Mouse (Mus musculus): ENCODE measurements around the gene Glmp.
"Not testable (repeated sequence)": the region's sequence is repeated elsewhere in the genome, so short reads cannot be mapped to it uniquely, and the experiment has no call there.

Gene Glmp

GRCm38 (mm10) chr3:88336058-88337013 is 11.5 kb downstream of the Glmp start, which contains the start of the genes Tmem79 and Smg5:
Tmem79 (minus strand) TSS chr3:88336148.
Smg5 (plus strand) TSS chr3:88336260.
- peak; percentile 92 for DNase-seq

DNA sequence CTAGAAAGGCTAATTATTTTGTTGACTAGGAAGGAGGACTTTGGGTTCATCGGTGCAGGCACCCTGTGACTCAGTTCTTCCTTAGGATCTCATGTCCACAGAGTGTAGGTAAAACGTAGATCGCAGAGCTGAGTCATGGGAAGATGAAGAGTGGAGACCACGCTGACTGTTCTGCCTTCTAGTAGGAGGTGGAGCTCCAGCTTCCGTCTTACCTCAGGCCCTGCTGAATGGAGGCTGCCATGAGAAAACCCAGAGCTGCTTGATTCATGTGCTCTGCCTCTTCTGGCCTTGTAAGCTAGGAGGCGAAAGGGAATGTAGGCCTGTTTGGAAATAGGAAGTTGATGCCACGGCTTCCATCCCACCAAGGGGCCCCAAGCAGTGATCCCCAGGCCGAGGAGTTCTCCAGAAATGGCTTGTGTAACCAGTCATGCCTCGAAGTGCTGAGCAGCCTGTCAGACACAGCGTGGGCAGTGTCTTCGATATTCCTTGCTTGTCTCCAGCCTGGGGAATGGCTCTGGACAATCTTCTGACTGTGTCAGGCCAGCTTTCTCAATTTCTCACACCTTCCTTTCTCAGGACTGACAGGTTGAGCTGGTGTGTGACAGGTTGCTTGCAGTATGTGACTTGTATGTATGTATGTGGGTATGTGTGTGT is 12.7 kb downstream of the Glmp start:
- DNase-seq: no peak

- no peak for DNase-seq
These were observed 13.5 kb downstream of the Glmp start for GRCm38 (mm10) chr3:88338316-88338715.

DNA sequence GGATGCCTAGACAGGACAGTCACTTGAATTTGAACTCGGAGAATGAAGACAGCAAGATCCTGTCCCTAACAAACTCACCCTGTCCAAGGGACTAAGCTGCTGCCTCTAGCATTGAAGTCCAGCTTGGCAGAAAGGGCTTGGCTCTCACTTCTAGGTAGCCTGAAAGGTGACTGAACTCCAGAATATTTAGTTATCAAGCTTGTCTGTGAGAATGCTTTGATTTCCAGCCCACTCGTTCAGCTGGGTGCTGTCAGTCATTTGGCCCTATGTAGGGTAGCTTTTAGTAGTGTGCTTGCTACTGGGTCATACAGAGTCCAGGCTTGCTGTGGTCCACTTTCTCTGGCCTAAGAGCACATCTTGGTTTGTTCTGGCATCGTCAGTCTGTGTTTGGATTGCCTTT is 14.2 kb downstream of the Glmp start:
- DNase-seq: no peak

- DNase-seq: no peak
These were observed 25.9 kb downstream of the Glmp start for GRCm38 (mm10) chr3:88350732-88351131.

DNA sequence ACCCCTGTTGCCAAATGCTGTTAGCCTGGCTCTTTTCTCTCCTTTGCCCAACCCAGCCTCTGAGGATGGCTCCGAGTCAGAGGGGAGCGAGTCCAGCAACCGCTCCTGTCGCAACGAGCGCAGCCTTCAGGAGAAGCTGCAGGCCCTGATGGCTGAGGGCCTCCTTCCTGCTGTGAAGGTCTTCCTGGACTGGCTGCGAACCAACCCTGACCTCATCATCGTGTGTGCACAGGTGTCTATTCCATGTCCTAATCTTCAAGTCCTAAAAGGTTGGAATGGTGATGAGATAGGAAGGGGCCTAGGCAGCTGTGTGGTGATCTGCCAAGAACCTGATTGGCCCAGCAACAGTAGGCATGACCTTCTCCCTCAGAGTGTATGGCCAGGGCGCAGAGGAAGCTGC is 28.1 kb downstream of the Glmp start:
- no peak for DNase-seq

- no peak for DNase-seq
These were observed 29.8 kb downstream of the Glmp start for GRCm38 (mm10) chr3:88354396-88355165.

DNA sequence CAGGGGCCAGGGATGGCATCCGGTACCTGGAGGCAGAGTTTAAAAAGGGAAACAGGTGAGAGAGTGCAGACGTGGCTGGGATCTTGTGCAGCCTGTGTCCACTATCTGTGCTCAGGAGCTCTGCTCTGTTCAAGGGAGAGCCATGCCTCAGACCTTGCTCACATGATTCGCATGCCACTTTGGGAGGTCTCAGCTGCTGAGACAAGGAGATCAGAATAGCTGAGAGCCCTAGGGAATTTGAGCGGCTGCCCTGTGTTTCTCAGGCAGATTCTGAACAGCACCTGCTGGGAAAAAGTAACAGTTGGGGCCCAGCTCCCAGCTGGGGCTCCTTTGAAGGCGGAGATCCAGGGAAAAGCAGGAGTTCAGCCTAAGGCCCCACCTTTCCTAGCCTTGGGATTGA is 34.8 kb downstream of the Glmp start:
- DNase-seq: no peak

- no peak for DNase-seq
These were observed 35.2 kb downstream of the Glmp start for GRCm38 (mm10) chr3:88359989-88360388.

DNA sequence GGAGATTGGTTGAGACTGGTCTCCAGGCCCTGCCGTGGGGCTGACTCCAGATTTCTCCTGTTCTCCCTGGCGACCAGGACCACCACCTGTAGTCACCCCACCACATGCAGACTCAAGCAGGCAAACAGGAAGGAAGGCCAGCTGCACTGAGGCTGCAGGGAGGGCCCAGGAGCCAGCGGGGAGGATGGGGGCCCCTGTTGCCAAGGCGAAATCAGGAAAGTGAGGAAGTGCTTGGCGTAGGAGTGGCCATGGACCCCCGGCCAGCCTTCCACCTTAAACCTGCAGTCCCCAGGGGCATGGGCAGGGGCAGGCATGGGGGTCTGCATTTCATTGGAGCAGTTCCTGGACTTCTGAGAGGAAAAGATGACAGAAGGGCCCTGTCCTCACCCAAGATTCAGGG is 36.3 kb downstream of the Glmp start:
- DNase-seq: no peak

- DNase-seq: no peak
These were observed 36.9 kb downstream of the Glmp start for GRCm38 (mm10) chr3:88361612-88362313.

DNA sequence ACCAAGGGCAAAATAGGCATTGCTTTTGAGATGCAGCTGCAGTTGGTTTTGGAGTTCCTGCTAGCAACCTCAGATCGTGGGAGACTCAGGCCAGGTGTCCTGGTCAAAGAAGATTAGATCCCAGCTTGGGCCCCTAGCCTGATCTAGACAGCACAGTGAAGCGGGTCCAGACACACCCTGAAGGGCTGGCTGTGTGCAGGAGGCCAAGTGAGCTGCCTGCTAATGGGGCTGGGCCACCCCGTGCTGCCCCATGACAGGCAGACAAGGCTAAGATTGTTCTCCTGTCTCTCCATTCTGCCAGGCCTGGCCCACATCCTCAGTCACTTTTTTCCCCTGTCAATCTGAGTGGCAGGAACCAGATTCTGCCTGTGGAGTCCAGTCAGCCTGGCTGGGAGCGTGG is 38.9 kb downstream of the Glmp start:
- DNase-seq: no peak

GRCm38 (mm10) chr3:88364337-88364736 is 39.5 kb downstream of the Glmp start, which contains the start of gene Paqr6:
Paqr6 (plus strand) TSS chr3:88364584.
- DNase-seq: peak; percentile 56

GRCm38 (mm10) chr3:88365705-88366361 is 41.0 kb downstream of the Glmp start:
- DNase-seq: no peak

GRCm38 (mm10) chr3:88366830-88367428 is 42.1 kb downstream of the Glmp start:
- peak; percentile 37 for DNase-seq

DNA sequence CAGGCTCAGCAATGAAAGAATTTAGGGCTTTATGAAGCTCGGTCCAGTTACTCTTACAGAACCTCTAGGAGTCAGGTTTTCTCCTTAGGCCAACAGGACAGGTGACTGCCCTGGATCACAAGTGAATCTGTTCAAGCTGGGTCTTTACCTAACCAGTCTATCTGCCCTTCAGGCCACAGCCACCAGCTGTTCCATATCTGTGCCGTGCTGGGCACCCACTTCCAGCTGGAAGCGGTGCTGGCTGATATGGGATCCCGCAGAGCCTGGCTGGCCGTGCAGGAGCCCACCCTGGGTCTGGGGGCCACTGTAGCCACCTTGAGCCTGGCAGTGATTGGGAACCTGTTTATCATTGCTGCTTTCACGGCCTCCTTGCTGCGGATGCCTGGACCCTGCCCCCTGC is 42.7 kb downstream of the Glmp start:
- DNase-seq: not testable (repeated sequence)

DNA sequence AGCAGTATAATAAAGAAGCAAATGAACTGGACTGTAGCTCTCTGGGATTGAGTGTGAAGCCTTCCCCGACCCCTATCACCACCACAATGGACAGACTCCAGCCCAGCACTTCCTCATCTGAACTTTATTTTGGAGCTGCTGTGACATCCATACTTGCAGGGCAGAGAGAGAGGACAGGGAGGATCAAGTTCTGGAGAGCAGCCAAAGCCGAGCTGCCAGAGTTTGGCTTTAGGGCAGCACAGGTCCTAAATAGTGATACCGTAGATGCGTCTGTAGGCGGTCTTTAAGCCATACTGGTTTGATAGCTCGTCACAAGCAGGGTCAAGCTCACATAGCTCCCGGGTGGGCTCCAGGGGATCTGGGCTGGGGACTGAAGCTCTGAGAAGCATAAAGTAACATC is 43.7 kb downstream of the Glmp start:
- not testable (repeated sequence) for DNase-seq

DNA sequence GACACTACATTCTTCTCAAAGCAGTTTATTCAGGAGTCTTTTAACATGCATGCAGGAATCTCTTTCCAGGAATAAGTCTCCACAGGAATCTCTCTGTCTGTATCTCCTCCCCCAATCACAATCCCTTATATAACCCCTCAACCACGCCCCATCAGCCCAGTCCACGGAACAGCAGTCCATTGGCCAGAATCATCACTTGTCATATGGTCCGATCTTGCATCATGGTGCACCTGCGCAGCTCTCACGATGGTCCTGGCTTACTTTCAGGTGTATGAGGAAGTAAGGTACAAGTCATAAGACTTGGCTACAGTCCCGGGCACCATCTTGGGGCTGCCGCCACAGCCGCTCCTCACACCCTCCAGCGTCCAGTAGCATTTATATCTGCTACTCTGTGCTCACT is 47.8 kb downstream of the Glmp start, which contains the start of gene Bglap3:
Gene Bglap3, minus strand, starts transcription at position 101 of the 400 bp plus-strand sequence.
- not testable (repeated sequence) for DNase-seq

DNA sequence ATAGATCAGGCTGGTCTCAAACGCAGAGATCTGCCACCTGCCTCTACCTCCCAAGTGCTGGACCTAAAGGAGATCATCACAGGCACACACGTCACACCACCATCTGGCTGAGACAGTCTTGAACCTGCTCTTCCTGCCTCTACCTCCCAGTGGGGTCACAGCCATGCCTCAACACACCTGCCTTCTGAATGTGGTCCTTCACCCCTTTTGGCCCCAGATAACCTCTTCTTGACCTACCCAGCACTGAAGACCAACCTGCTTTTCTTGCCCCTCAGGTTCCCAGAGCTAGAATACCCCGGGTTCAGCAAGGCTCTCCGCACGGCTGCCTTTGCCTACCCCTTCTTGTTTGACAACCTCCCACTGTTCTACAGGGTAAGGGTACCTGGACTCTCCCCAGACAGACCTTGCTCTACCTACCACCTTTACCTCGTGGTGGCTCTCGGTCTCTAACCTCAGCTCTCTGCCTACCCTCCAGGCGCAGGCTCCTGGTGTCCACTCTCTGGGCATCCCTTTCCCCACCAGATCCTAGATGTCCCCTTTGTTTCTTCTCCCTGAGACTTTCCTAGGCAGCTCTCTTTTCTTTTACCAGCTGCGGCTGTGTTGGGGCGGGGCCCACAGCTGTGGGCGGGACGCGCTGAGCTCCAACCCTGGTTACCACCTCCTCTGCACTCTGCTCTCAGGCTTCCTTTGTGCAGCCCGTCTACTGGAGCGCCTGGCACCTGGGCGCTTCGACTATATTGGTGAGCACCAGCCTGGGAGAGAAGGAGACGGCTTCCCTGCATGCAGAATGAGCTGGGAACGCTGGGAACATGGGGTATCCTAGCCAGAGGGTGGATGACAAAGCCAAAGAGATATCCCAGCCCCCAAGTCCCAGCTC is 51.2 kb downstream of the Glmp start:
- not testable (repeated sequence) for DNase-seq

GRCm38 (mm10) chr3:88376644-88377043 is 51.8 kb downstream of the Glmp start:
- not testable (repeated sequence) for DNase-seq

Data from right cerebral cortex, postnatal 4 days (tissue).